Mouse (Mus musculus) lung, adult 2 months (tissue): ENCODE results near the gene Dusp27. TPM values are rescaled to one million over a fixed set of nuclear protein-coding genes. Genes with fewer than 3 reads are reported as not detected.

Source experiments
- DNase-seq: peaks from one replicate; pipeline ENCODE4 v3.0.0; 2022
- H3K4me1 ChIP-seq: fragments of 200-500 bp; 2 replicates; pipeline ENCODE4 v1.6.1; 2011; ENCODE audit warnings: low read length; ENCODE audit not compliant: control insufficient read depth, insufficient read depth
- H3K4me3 ChIP-seq: fragments of 200-500 bp; replicated peaks from 2 replicates; pipeline ENCODE3; 2011; ENCODE audit warnings: low read depth, mild to moderate bottlenecking, control low read depth, low read length; ENCODE audit errors: extremely low read depth
- CTCF ChIP-seq: fragments of 200-500 bp; IDR thresholded peaks from 2 replicates; pipeline ENCODE4 v1.5.1; 2011; ENCODE audit warnings: mild to moderate bottlenecking, low read length, control low read depth; ENCODE audit not compliant: insufficient read depth
- POLR2A ChIP-seq: fragments of 200-500 bp; IDR thresholded peaks from 2 replicates; pipeline ENCODE4 v1.6.1; 2011; ENCODE audit warnings: low read depth, mild to moderate bottlenecking, control low read depth, low read length, borderline replicate concordance; ENCODE audit errors: extremely low read depth
- WGBS: fragments of 180-500 bp; shearing (Covaris S2); methylation state at CpG from one replicate; pipeline ENCODE4 v1.1.7; 2018; 5-methylcytosine and 5-hydroxymethylcytosine counted together
- polyA plus RNA-seq: library from polyadenylated mRNA; depleted of rRNA; stranded (reverse); fragments of >200 nt; gene quantifications from 2 replicates; pipeline ENCODE4 v1.2.3, GENCODE M21; 2012

The Dusp27 gene
- polyA plus RNA-seq, 1 experiment: 0.69 TPM

DNA sequence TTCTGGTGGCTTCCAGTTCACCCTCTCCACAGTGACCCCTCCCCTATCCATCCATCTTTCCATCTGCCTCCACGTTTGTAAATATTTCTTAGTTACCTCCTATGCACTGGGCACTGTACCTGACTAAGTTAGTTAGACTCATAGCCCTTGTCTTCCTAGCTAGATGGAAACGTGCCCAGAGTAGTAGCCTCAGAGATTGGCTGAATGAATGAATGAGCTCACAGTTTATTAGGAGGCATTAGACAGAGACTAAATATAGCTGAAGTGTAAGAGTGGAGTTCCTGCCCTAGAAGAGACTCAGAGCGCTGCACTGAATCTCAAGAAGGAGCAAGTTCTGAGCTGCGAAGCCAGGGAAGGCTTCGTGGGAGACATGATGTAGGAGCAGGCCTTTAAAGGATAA is 829 bp upstream of the Dusp27 start:
- 79% methylated on average over 5 of the region's 5 CpGs for WGBS
- no peak overlapping the region for H3K4me3 ChIP-seq
- no peak for TF ChIP-seq CTCF
- TF ChIP-seq POLR2A: no peak
- DNase-seq: no peak
- no peaks in the 10 kb centered on the region for H3K4me1 ChIP-seq

- 45% methylated on average over 9 of the region's 9 CpGs for WGBS
- no peak for DNase-seq
Observed at GRCm38 (mm10) chr1:166126795-166127194, 927 bp downstream of the Dusp27 start.

DNA sequence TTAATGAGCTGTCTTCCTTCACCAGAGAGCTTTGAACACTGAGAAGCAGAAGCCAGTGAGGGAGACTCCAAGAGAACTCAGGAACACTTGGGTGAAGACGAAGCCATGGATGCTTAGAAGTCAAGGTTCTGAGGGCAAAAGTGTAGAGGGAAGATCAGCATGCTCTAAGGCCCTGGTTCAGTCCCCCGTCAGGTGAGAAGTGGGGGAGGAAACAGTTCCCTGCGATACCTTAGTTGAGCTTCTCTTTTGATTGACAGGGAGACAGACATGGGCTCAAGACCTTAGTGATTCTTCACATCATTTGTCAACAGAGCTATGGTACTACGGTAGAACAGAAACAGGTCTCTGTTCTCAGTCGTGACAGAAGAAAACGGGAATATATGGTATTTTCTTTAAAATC is 1.4 kb downstream of the Dusp27 start:
- DNase-seq: no peak
- TF ChIP-seq POLR2A: no peak
- TF ChIP-seq CTCF: no peak
- WGBS: 90% methylated on average over 6 of the region's 6 CpGs
- Histone ChIP-seq H3K4me1 (no peaks in the 10 kb centered on the region), H3K4me3 (no peak overlapping the region)

More at GRCm38 (mm10) chr1:166126795-166127194, 927 bp downstream of the Dusp27 start:
- TF ChIP-seq POLR2A (no peak), CTCF (no peak)
- Histone ChIP-seq H3K4me3 (no peak overlapping the region), H3K4me1 (no peaks in the 10 kb centered on the region)

DNA sequence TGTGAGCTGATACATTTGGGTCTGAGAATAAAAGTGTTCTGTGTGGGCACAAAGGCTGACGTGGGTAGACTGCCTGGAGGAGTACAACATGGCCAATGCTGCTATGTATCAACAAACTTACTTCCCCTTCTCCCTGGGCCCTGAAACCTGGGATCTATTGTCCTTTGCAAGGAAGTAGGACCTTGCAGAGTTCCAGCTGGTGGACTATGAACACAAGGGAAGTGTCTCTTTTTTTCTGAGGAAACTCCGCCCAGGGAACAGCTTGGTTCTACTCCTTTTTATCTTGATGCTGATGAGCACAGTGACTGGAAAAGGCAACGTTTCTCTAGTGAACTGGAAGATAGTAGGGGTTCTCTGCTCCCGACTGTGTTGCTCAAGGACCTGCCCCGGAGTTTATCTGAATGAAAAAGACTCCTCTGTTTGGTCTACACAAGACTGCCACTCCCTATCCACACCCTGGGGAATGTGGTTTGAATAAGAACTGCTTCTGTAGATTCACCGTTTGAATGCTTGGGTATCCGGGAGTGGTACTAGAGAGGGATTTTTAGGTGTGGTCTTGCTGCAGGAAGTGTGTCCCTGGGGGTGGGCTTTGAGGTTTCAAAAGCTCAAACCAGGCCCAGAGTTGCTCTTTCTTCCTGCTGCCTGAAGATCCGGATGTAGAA is 2.7 kb downstream of the Dusp27 start:
- no peak for TF ChIP-seq POLR2A
- TF ChIP-seq CTCF: no peak
- no peak for DNase-seq
- Histone ChIP-seq H3K4me3 (no peak overlapping the region), H3K4me1 (no peaks in the 10 kb centered on the region)
- 39% methylated on average over 8 of the region's 8 CpGs for WGBS

DNA sequence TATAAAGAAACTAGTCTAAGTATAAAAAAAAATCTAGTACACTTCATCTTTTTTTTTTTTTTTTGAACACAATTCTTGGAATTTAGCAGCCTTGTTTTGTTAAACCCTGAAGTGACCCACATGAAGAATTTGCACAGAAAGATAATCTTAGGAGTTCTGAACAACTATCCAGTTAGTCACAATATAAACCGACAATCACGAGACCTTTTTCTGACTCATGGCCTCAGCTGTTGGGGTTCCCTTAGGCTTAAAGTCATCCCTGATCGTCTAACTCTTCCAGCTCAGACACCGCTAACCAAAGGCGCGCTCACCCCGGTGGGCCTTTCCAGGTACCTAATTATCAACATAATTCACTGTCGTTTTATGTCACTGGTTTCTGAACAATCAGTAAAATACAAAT is 4.0 kb downstream of the Dusp27 start:
- Histone ChIP-seq H3K4me3 (no peak overlapping the region), H3K4me1 (no peaks in the 10 kb centered on the region)
- 96% methylated on average over 8 of the region's 8 CpGs for WGBS
- no peak for DNase-seq
- no peak for TF ChIP-seq POLR2A
- TF ChIP-seq CTCF: no peak

- TF ChIP-seq POLR2A (no peak), CTCF (no peak)
- H3K4me1 ChIP-seq: no peaks in the 10 kb centered on the region
- H3K4me3 ChIP-seq: no peak overlapping the region
- DNase-seq: no peak
- WGBS: 97% methylated on average over 1 of the region's 1 CpGs
Observed at GRCm38 (mm10) chr1:166123045-166123444, 4.7 kb downstream of the Dusp27 start.

GRCm38 (mm10) chr1:166122114-166122513 is 5.6 kb downstream of the Dusp27 start:
- WGBS: 56% methylated on average over 7 of the region's 7 CpGs

DNA sequence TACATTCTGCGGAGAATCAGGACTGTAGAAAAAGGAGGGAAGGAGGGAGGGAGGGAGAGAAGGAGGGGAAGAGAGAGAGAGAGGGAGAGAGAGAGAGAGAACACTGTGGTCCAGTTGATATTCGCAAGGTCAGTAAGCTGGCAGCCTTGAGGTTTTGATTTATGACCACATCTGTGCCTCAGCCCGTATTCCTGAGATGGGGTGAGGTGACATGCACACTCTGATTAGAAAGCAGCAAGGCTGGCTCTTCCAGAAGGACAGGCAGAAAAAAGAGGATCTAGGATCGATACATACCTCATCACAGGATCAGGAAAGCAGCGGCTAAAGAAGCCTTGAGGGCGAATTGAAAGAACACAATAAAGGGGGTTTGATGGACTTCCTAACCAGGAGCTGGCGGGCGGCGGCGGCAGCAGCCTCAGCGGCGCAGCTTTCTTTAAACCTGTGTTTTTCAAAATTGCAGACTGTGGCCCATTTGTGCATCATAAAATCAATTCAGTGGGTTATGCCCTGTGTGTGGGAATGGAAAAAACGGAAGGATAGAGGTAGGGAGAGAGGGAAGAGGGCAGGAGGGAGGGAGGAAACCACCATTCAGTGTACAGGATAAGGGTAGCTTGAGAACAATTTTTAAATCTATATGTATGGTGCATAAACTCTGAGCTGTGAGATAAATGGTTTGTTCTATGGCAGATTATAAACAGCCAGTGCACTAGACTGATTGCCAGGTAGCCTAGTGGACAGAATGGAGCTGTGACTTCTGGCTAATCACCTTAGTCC is 9.7 kb downstream of the Dusp27 start:
- Histone ChIP-seq H3K4me1 (no peaks in the 10 kb centered on the region), H3K4me3 (no peak overlapping the region)
- DNase-seq: no peak
- WGBS: 74% methylated on average over 13 of the region's 13 CpGs
- TF ChIP-seq POLR2A (no peak), CTCF (no peak)

More at GRCm38 (mm10) chr1:166122114-166122513, 5.6 kb downstream of the Dusp27 start:
- Histone ChIP-seq H3K4me1 (no peaks in the 10 kb centered on the region), H3K4me3 (no peak overlapping the region)
- DNase-seq: no peak
- no peak for TF ChIP-seq CTCF
- TF ChIP-seq POLR2A: no peak

GRCm38 (mm10) chr1:166115719-166116118 is 12.0 kb downstream of the Dusp27 start:
- 82% methylated on average over 4 of the region's 4 CpGs for WGBS
- Histone ChIP-seq H3K4me3 (no peak overlapping the region), H3K4me1 (no peaks in the 10 kb centered on the region)
- no peak for DNase-seq
- TF ChIP-seq CTCF (no peak), POLR2A (no peak)

DNA sequence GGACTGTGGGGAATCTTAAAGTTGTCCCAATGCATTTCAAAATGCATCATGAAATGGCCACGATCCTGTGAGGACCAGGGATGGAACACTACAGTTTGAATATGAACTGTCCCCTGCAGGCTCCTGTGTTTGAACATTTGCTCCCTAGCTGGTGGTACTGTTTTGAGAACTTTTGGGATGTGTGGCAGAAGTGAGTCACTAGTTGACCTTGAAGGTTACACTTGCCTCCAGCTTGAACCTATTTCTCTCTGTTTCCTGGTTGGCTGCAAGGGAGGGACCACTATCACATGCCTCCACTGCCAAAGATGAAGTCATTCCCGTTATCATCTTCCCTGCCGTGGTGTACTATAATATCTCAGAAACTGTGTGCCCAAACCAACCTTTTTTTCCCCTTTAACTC is 12.7 kb downstream of the Dusp27 start:
- no peaks in the 10 kb centered on the region for H3K4me1 ChIP-seq
- no peak for TF ChIP-seq POLR2A
- TF ChIP-seq CTCF: no peak
- no peak for DNase-seq
- H3K4me3 ChIP-seq: no peak overlapping the region
- WGBS: 78% methylated on average over 3 of the region's 3 CpGs
